Mouse (Mus musculus): ENCODE data around the gene Stxbp1.

- TF ChIP-seq POLR2A (IDR thresholded peaks at IDR 0.05; ENCODE audit: borderline replicate concordance, insufficient read depth, low read length), result no peak
- no peak for TF ChIP-seq CTCF (IDR thresholded peaks at IDR 0.05; ENCODE audit: borderline replicate concordance, insufficient read depth, low read depth, low read length)
These were observed 32.5 kb upstream of the Stxbp1 start for GRCm38 (mm10) chr2:32879593-32879992.

Data from cerebellum, adult 2 months (tissue).